In the genomic region with DNA sequence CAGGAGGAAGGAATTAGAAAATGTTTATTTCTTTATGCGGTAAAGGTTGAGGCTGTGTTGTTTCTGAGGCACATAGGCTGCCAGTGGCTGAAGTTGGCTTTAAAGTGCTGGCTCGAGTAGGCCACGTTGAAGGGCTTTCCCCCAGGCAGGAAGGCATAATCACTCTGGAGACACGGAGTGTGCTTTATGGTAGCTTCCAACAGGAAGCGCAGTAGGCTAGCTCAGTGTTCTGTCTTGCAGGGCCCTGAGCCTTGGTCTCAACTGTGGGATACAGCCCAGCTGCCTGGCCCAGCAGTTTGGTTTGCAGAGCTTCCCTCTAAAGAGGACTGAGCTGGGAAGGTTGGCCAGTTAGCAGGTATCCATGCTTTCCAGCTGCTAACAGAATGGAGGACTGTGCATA, we compare ENCODE assay signal across 8 mouse cellular contexts. TPM values are rescaled to one million over a fixed set of nuclear protein-coding genes. Genes with fewer than 3 reads are reported as not detected.
A peak's percentile ranks its signal among the peaks of the same experiment; 100 is the strongest.
DNase-seq lines count a peak whose midpoint lies in the region; ATAC-seq and TF ChIP-seq lines count a peak whose summit lies in the region.

No protein-coding gene starts in this region.

- ATAC-seq in forebrain, embryonic 16.5 days = no peak
- ATAC-seq in intestine, embryonic 15.5 days = no peak
- no peak for ATAC-seq in stomach, embryonic 14.5 days (ENCODE audit: insufficient number of reproducible peaks, insufficient read depth, low FRiP score, low read depth)

- H3K36me3 ChIP-seq in spleen, adult 2 months (ENCODE audit: control insufficient read depth, insufficient read depth, low read length) = peaks cover 8% of the 10 kb centered on the region
- H3K36me3 ChIP-seq in forebrain, embryonic 16.5 days (ENCODE audit: control insufficient read depth, insufficient read depth) = peaks cover 2% of the 10 kb centered on the region; the same call in 1 of the 2 replicates
- peaks cover 8% of the 10 kb centered on the region; the same call in 1 of the 2 replicates for H3K36me3 ChIP-seq in intestine, embryonic 15.5 days
- peaks cover 16% of the 10 kb centered on the region for H3K36me3 ChIP-seq in stomach, embryonic 14.5 days (ENCODE audit: control insufficient read depth, insufficient read depth, low read length)
- H3K36me3 ChIP-seq in kidney, adult 2 months (ENCODE audit: control insufficient read depth, insufficient read depth, low read length) = no peaks in the 10 kb centered on the region

- H3K9ac ChIP-seq in forebrain, embryonic 16.5 days (replicated peaks; ENCODE audit: low read depth, low read length) = 0 out of 2 replicates have a peak overlapping the region, but pooled peaks have one; percentile 7
- no peak overlapping the region; the same call in 1 of the 2 replicates for H3K9ac ChIP-seq in intestine, embryonic 15.5 days
- H3K9ac ChIP-seq in stomach, embryonic 14.5 days (replicated peaks; ENCODE audit: low read depth, low read length) = no peak overlapping the region; the same call in 1 of the 2 replicates

- no peak overlapping the region for H3K4me3 ChIP-seq in spleen, adult 2 months (ENCODE audit: extremely low read depth, insufficient read depth, insufficient read length)
- H3K4me3 ChIP-seq in forebrain, embryonic 16.5 days (replicated peaks; ENCODE audit: low read length) = no peak overlapping the region
- H3K4me3 ChIP-seq in intestine, embryonic 15.5 days (replicated peaks) = no peak overlapping the region
- H3K4me3 ChIP-seq in stomach, embryonic 14.5 days (ENCODE audit: low read depth, low read length) = no peak overlapping the region
- H3K4me3 ChIP-seq in kidney, adult 2 months (ENCODE audit: insufficient read depth, low read depth, low read length) = no peak overlapping the region

- TF ChIP-seq CTCF in spleen, adult 2 months (IDR thresholded peaks at IDR 0.05; ENCODE audit: extremely low read depth, insufficient read depth, insufficient read length, insufficient replicate concordance) = no peak
- no peak for TF ChIP-seq CTCF in kidney, adult 2 months (conservative IDR thresholded peaks at IDR 0.05; ENCODE audit: insufficient read depth, insufficient read length, low read depth, low read length)

- no peaks in the 10 kb centered on the region for H3K9me3 ChIP-seq in forebrain, embryonic 16.5 days (ENCODE audit: control insufficient read depth, low read length)
- no peaks in the 10 kb centered on the region for H3K9me3 ChIP-seq in intestine, embryonic 15.5 days
- no peaks in the 10 kb centered on the region for H3K9me3 ChIP-seq in stomach, embryonic 14.5 days (ENCODE audit: control insufficient read depth, low read depth, low read length)

- no peak for DNase-seq in spleen, adult 2 months (ENCODE audit: low read depth in 1 of 2, low spot score in 2 of 2)
- no peak for DNase-seq in spleen, postnatal 36 days (ENCODE audit: low spot score in 2 of 2)
- no peak for DNase-seq in thymus, adult 18-20 months
- no peak for DNase-seq in MN1 (ENCODE audit: low spot score)
- DNase-seq in kidney, adult 2 months = no peak

- WGBS in spleen, adult 2 months = 57% methylated on average over 5 of the region's 5 CpGs
- 54% methylated on average over 5 of the region's 5 CpGs for WGBS in forebrain, embryonic 16.5 days
- 48% methylated on average over 5 of the region's 5 CpGs for WGBS in intestine, embryonic 15.5 days
- WGBS in stomach, embryonic 14.5 days = 49% methylated on average over 5 of the region's 5 CpGs
- WGBS in kidney, adult 2 months = 53% methylated on average over 5 of the region's 5 CpGs

- H3K27me3 ChIP-seq in spleen, adult 2 months (ENCODE audit: control insufficient read depth, insufficient read depth, low read length) = no peaks in the 10 kb centered on the region
- H3K27me3 ChIP-seq in forebrain, embryonic 16.5 days (replicated peaks; ENCODE audit: control insufficient read depth, insufficient read depth, low read length) = no peaks in the 10 kb centered on the region
- H3K27me3 ChIP-seq in intestine, embryonic 15.5 days (replicated peaks) = no peaks in the 10 kb centered on the region
- H3K27me3 ChIP-seq in stomach, embryonic 14.5 days (ENCODE audit: control insufficient read depth, insufficient read depth, low read length) = no peaks in the 10 kb centered on the region
- no peaks in the 10 kb centered on the region for H3K27me3 ChIP-seq in kidney, adult 2 months (replicated peaks; ENCODE audit: control insufficient read depth, insufficient read depth, low read length)

- TF ChIP-seq POLR2A in spleen, adult 2 months (IDR thresholded peaks at IDR 0.05; ENCODE audit: low read depth, low read length) = no peak
- TF ChIP-seq POLR2A in kidney, adult 2 months (IDR thresholded peaks at IDR 0.05; ENCODE audit: low read depth, low read length) = no peak

- H3K4me2 ChIP-seq in forebrain, embryonic 16.5 days (ENCODE audit: low read length) = no peak overlapping the region
- H3K4me2 ChIP-seq in intestine, embryonic 15.5 days (replicated peaks) = peak overlapping the region; percentile 35
- peak overlapping the region; percentile 11 for H3K4me2 ChIP-seq in stomach, embryonic 14.5 days (replicated peaks; ENCODE audit: low read depth, low read length)

- peak overlapping the region; percentile 80 for H3K27ac ChIP-seq in spleen, adult 2 months (ENCODE audit: insufficient read depth, low read length)
- H3K27ac ChIP-seq in forebrain, embryonic 16.5 days (ENCODE audit: low read length) = peak overlapping the region; percentile 73
- peak overlapping the region; percentile 79 for H3K27ac ChIP-seq in intestine, embryonic 15.5 days
- peak overlapping the region; percentile 82 for H3K27ac ChIP-seq in stomach, embryonic 14.5 days (ENCODE audit: low read length)
- H3K27ac ChIP-seq in kidney, adult 2 months (ENCODE audit: insufficient read depth, low read depth, low read length) = no peak overlapping the region

- H3K4me1 ChIP-seq in spleen, adult 2 months (ENCODE audit: control insufficient read depth, insufficient read depth, insufficient read length) = peaks cover 12% of the 10 kb centered on the region; the same call in 1 of the 2 replicates
- peaks cover 35% of the 10 kb centered on the region for H3K4me1 ChIP-seq in forebrain, embryonic 16.5 days (replicated peaks; ENCODE audit: control insufficient read depth, insufficient read depth, low read length)
- peaks cover 21% of the 10 kb centered on the region for H3K4me1 ChIP-seq in intestine, embryonic 15.5 days (replicated peaks)
- peaks cover 22% of the 10 kb centered on the region; the same call in 1 of the 2 replicates for H3K4me1 ChIP-seq in stomach, embryonic 14.5 days (ENCODE audit: control insufficient read depth, insufficient read depth, low read length)
- H3K4me1 ChIP-seq in kidney, adult 2 months (ENCODE audit: control insufficient read depth, insufficient read depth, low read length) = 0 out of 2 replicates have a peak, but pooled peaks cover 2% of the 10 kb centered on the region

RNA-seq across cellular contexts. Expression of gene Fam118a, which starts 14.4 kb away (rescaled TPM):
- polyA plus RNA-seq in spleen, adult 2 months (2012; rRNA removed) = 3.9 and 4.0 TPM in 2 replicates
- polyA plus RNA-seq in forebrain, embryonic 16.5 days (2015; fragmentation: Nextera tagmentation; extraction: Ambion mirVana) = 35.3 and 38.9 TPM in 2 replicates
- 29.2 and 29.9 TPM in 2 replicates for polyA plus RNA-seq in intestine, embryonic 15.5 days (2015; fragmentation: Nextera tagmentation; extraction: Ambion mirVana)
- 30.7 and 31.8 TPM in 2 replicates for polyA plus RNA-seq in stomach, embryonic 14.5 days (2014; fragmentation: Nextera tagmentation; extraction: Ambion mirVana)
- 4.1 and 4.9 TPM in 2 replicates for polyA plus RNA-seq in kidney, adult 2 months (2012; rRNA removed)

RNA-seq across cellular contexts. Expression of gene Upk3a, which starts 26.2 kb away (rescaled TPM):
- polyA plus RNA-seq in spleen, adult 2 months (2012; rRNA removed) = not detected in 2 replicates
- 0.83 and 1.1 TPM in 2 replicates for polyA plus RNA-seq in forebrain, embryonic 16.5 days (2015; fragmentation: Nextera tagmentation; extraction: Ambion mirVana)
- polyA plus RNA-seq in intestine, embryonic 15.5 days (2015; fragmentation: Nextera tagmentation; extraction: Ambion mirVana) = 1.5 and 2.1 TPM in 2 replicates
- 11.5 TPM in 2 replicates for polyA plus RNA-seq in stomach, embryonic 14.5 days (2014; fragmentation: Nextera tagmentation; extraction: Ambion mirVana)
- 19.6 and 24.9 TPM in 2 replicates for polyA plus RNA-seq in kidney, adult 2 months (2012; rRNA removed)

RNA-seq across cellular contexts. Expression of gene 5031439G07Rik, which starts 54.8 kb away (rescaled TPM):
- polyA plus RNA-seq in spleen, adult 2 months (2012; rRNA removed) = 27.1 and 32.8 TPM in 2 replicates
- 24.2 and 24.8 TPM in 2 replicates for polyA plus RNA-seq in forebrain, embryonic 16.5 days (2015; fragmentation: Nextera tagmentation; extraction: Ambion mirVana)
- polyA plus RNA-seq in intestine, embryonic 15.5 days (2015; fragmentation: Nextera tagmentation; extraction: Ambion mirVana) = 9.6 and 12.6 TPM in 2 replicates
- polyA plus RNA-seq in stomach, embryonic 14.5 days (2014; fragmentation: Nextera tagmentation; extraction: Ambion mirVana) = 8.8 and 9.4 TPM in 2 replicates
- 21.7 and 24.1 TPM in 2 replicates for polyA plus RNA-seq in kidney, adult 2 months (2012; rRNA removed)
